Mouse (Mus musculus) kidney, embryonic 16.5 days (tissue): ENCODE measurements at regions not wholly inside any gene's neighbourhood (a gene's known extent, or its start where the extent isn't known, plus 50 kb on each side); places are given as distances from the start of the nearest gene placed in this dataset.

Source experiments
- ATAC-seq: fragments of 200-750 bp; cut with Nextera tagmentation; 2 replicates; pipeline ENCODE4 v1.8.0; 2017; ENCODE audit warnings: moderate TSS enrichment; ENCODE audit not compliant: low FRiP score, low TSS enrichment
- H3K27ac ChIP-seq: fragments of 300-500 bp; sonication (generic); 2 replicates; pipeline ENCODE4 v1.5.1; 2014; ENCODE audit warnings: low read length
- H3K27me3 ChIP-seq: fragments of 300-500 bp; sonication (generic); 2 replicates; pipeline ENCODE4 v1.6.1; 2014; ENCODE audit warnings: low read length, control low read depth, mixed read lengths; ENCODE audit not compliant: insufficient read depth
- H3K36me3 ChIP-seq: fragments of 300-500 bp; sonication (generic); 2 replicates; pipeline ENCODE4 v1.6.1; 2014; ENCODE audit warnings: low read length, control low read depth, mixed read lengths; ENCODE audit not compliant: insufficient read depth
- H3K4me1 ChIP-seq: fragments of 300-500 bp; sonication (generic); 2 replicates; pipeline ENCODE4 v1.6.1; 2014; ENCODE audit warnings: low read length, control low read depth, mixed read lengths; ENCODE audit not compliant: insufficient read depth
- H3K4me2 ChIP-seq: fragments of 300-500 bp; sonication (generic); replicated peaks from 2 replicates; pipeline ENCODE4 v1.6.1; 2014; ENCODE audit warnings: low read depth, low read length
- H3K4me3 ChIP-seq: fragments of 300-500 bp; sonication (generic); 2 replicates; pipeline ENCODE4 v1.5.1; 2014; ENCODE audit warnings: mild to moderate bottlenecking, low read length
- H3K9ac ChIP-seq: fragments of 300-500 bp; sonication (generic); replicated peaks from 2 replicates; pipeline ENCODE4 v1.6.1; 2014; ENCODE audit warnings: low read length
- H3K9me3 ChIP-seq: fragments of 300-500 bp; sonication (generic); 2 replicates; pipeline ENCODE4 v1.6.1; 2016; ENCODE audit warnings: low read length, control low read depth
- WGBS: fragments of 180-500 bp; shearing (Covaris S2); extraction: QIAGEN DNeasy Blood & Tissue Kit; methylation state at CpG from one replicate; pipeline ENCODE4 v1.1.7; 2014; 5-methylcytosine and 5-hydroxymethylcytosine counted together

- H3K4me2 ChIP-seq = no peak overlapping the region
- WGBS = 65% methylated on average over 8 of the region's 8 CpGs
- no peak overlapping the region for H3K27ac ChIP-seq
- H3K27me3 ChIP-seq = no peaks in the 10 kb centered on the region
- no peaks in the 10 kb centered on the region for H3K36me3 ChIP-seq
- no peaks in the 10 kb centered on the region for H3K9me3 ChIP-seq
- H3K4me1 ChIP-seq = peaks cover 18% of the 10 kb centered on the region
- ATAC-seq = no peak
- no peak overlapping the region for H3K9ac ChIP-seq
- no peak overlapping the region for H3K4me3 ChIP-seq
These were observed 53.2 kb downstream of the Gm815 start for GRCm38 (mm10) chr19:26938911-26939310.

- Histone ChIP-seq H3K4me2 (no peak overlapping the region), H3K36me3 (no peaks in the 10 kb centered on the region), H3K27ac (no peak overlapping the region), H3K4me1 (peaks cover 12% of the 10 kb centered on the region), H3K9ac (no peak overlapping the region), H3K9me3 (no peaks in the 10 kb centered on the region), H3K27me3 (no peaks in the 10 kb centered on the region), H3K4me3 (no peak overlapping the region)
- no peak for ATAC-seq
- 92% methylated on average over 2 of the region's 2 CpGs for WGBS
These were observed 58.3 kb downstream of the Gm815 start for GRCm38 (mm10) chr19:26944006-26944405.

GRCm38 (mm10) chr19:26946562-26946961 lies 60.9 kb downstream of the Gm815 start:
- Histone ChIP-seq H3K4me2 (no peak overlapping the region), H3K36me3 (no peaks in the 10 kb centered on the region), H3K4me1 (peaks cover 12% of the 10 kb centered on the region), H3K9ac (no peak overlapping the region), H3K4me3 (no peak overlapping the region), H3K9me3 (no peaks in the 10 kb centered on the region), H3K27me3 (no peaks in the 10 kb centered on the region), H3K27ac (no peak overlapping the region)
- WGBS = 38% methylated on average over 3 of the region's 3 CpGs
- no peak for ATAC-seq

GRCm38 (mm10) chr19:26948479-26948878 lies 62.8 kb downstream of the Gm815 start:
- Histone ChIP-seq H3K4me1 (no peaks in the 10 kb centered on the region), H3K9ac (no peak overlapping the region), H3K27ac (no peak overlapping the region), H3K4me3 (no peak overlapping the region), H3K9me3 (no peaks in the 10 kb centered on the region), H3K36me3 (no peaks in the 10 kb centered on the region), H3K27me3 (no peaks in the 10 kb centered on the region), H3K4me2 (no peak overlapping the region)
- 94% methylated on average over 2 of the region's 2 CpGs for WGBS
- no peak for ATAC-seq

- Histone ChIP-seq H3K36me3 (no peaks in the 10 kb centered on the region), H3K4me1 (no peaks in the 10 kb centered on the region)
- WGBS = 92% methylated on average over 4 of the region's 4 CpGs
These were observed 63.5 kb downstream of the Gm815 start for GRCm38 (mm10) chr19:26949153-26949552.

GRCm38 (mm10) chr19:26953348-26953747 lies 67.7 kb downstream of the Gm815 start:
- WGBS = 88% methylated on average over 8 of the region's 8 CpGs
- Histone ChIP-seq H3K4me3 (no peak overlapping the region), H3K4me2 (no peak overlapping the region), H3K27me3 (no peaks in the 10 kb centered on the region), H3K9me3 (no peaks in the 10 kb centered on the region), H3K9ac (no peak overlapping the region), H3K4me1 (no peaks in the 10 kb centered on the region), H3K27ac (no peak overlapping the region), H3K36me3 (no peaks in the 10 kb centered on the region)
- no peak for ATAC-seq

More at GRCm38 (mm10) chr19:26949153-26949552, 63.5 kb downstream of the Gm815 start:
- Histone ChIP-seq H3K27ac (no peak overlapping the region), H3K27me3 (no peaks in the 10 kb centered on the region), H3K4me3 (no peak overlapping the region), H3K9ac (no peak overlapping the region), H3K4me2 (no peak overlapping the region), H3K9me3 (no peaks in the 10 kb centered on the region)
- no peak for ATAC-seq

GRCm38 (mm10) chr19:26966055-26966760 lies 80.5 kb downstream of the Gm815 start:
- H3K4me1 ChIP-seq = no peaks in the 10 kb centered on the region
- 87% methylated on average over 6 of the region's 6 CpGs for WGBS
- no peak for ATAC-seq
- H3K27ac ChIP-seq = no peak overlapping the region
- H3K27me3 ChIP-seq = no peaks in the 10 kb centered on the region
- H3K36me3 ChIP-seq = no peaks in the 10 kb centered on the region
- no peak overlapping the region for H3K9ac ChIP-seq
- no peak overlapping the region for H3K4me3 ChIP-seq
- no peaks in the 10 kb centered on the region for H3K9me3 ChIP-seq
- no peak overlapping the region for H3K4me2 ChIP-seq

GRCm38 (mm10) chr19:26973058-26973457 lies 87.4 kb downstream of the Gm815 start:
- no peaks in the 10 kb centered on the region for H3K27me3 ChIP-seq
- H3K4me2 ChIP-seq = no peak overlapping the region
- peaks cover 7% of the 10 kb centered on the region for H3K4me1 ChIP-seq
- ATAC-seq = no peak
- no peak overlapping the region for H3K4me3 ChIP-seq
- H3K9me3 ChIP-seq = no peaks in the 10 kb centered on the region
- WGBS = 80% methylated on average over 1 of the region's 1 CpGs
- no peaks in the 10 kb centered on the region for H3K36me3 ChIP-seq
- no peak overlapping the region for H3K27ac ChIP-seq
- H3K9ac ChIP-seq = no peak overlapping the region

GRCm38 (mm10) chr19:26973773-26974548 lies 88.3 kb downstream of the Gm815 start:
- no peak overlapping the region for H3K4me2 ChIP-seq
- no peak overlapping the region for H3K4me3 ChIP-seq
- H3K9me3 ChIP-seq = no peaks in the 10 kb centered on the region
- H3K27ac ChIP-seq = no peak overlapping the region
- no peak for ATAC-seq
- no peak overlapping the region for H3K9ac ChIP-seq
- no peaks in the 10 kb centered on the region for H3K36me3 ChIP-seq
- WGBS = 84% methylated on average over 6 of the region's 6 CpGs
- H3K4me1 ChIP-seq = peaks cover 9% of the 10 kb centered on the region
- no peaks in the 10 kb centered on the region for H3K27me3 ChIP-seq

- no peak overlapping the region for H3K9ac ChIP-seq
- no peaks in the 10 kb centered on the region for H3K36me3 ChIP-seq
- H3K4me1 ChIP-seq = peaks cover 9% of the 10 kb centered on the region
- WGBS = 95% methylated on average over 3 of the region's 3 CpGs
- H3K9me3 ChIP-seq = no peaks in the 10 kb centered on the region
- ATAC-seq = no peak
- no peak overlapping the region for H3K4me3 ChIP-seq
- H3K4me2 ChIP-seq = no peak overlapping the region
- H3K27ac ChIP-seq = no peak overlapping the region
- H3K27me3 ChIP-seq = no peaks in the 10 kb centered on the region
These were observed 89.0 kb downstream of the Gm815 start for GRCm38 (mm10) chr19:26974576-26975204.
